Mouse (Mus musculus): ENCODE data around the gene Gm21987.

- TF ChIP-seq SIN3A (IDR thresholded peaks at IDR 0.05; ENCODE audit: low read length) (peak; percentile 87), USF1 (IDR thresholded peaks at IDR 0.05; ENCODE audit: low read depth, low read length) (no peak)
Observed at GRCm38 (mm10) chr16:38396155-38396554, 49.3 kb downstream of the Gm21987 start.

Data from CH12.LX (cell line).